Mouse (Mus musculus) liver, embryonic 11.5 days (tissue): ENCODE results near the gene Rnf187. TPM values are rescaled to one million over a fixed set of nuclear protein-coding genes. Genes with fewer than 3 reads are reported as not detected.

ENCODE experiments used
- ATAC-seq: fragments of 200-750 bp; cut with Nextera tagmentation; replicated peaks from 2 replicates; pipeline ENCODE4 v1.8.0; 2017; ENCODE audit warnings: moderate number of reproducible peaks, mild to moderate bottlenecking, moderate TSS enrichment, moderate library complexity; ENCODE audit not compliant: low FRiP score
- DNase-seq: peaks from one replicate; pipeline ENCODE4 v3.0.0-alpha.2; 2017; ENCODE audit warnings: low spot score
- H3K27ac ChIP-seq: fragments of 300-500 bp; sonication (generic); 2 replicates; pipeline ENCODE4 v1.5.1; 2014; ENCODE audit warnings: mild to moderate bottlenecking, low read depth, low read length, control low read depth
- H3K27me3 ChIP-seq: fragments of 300-500 bp; sonication (generic); replicated peaks from 2 replicates; pipeline ENCODE4 v1.6.1; 2014; ENCODE audit warnings: low read length, mixed read lengths; ENCODE audit not compliant: control insufficient read depth, insufficient read depth
- H3K36me3 ChIP-seq: fragments of 300-500 bp; sonication (generic); 2 replicates; pipeline ENCODE4 v1.6.1; 2014; ENCODE audit warnings: mild to moderate bottlenecking, low read length, moderate library complexity, mixed read lengths; ENCODE audit not compliant: control insufficient read depth, insufficient read depth
- H3K4me1 ChIP-seq: fragments of 300-500 bp; sonication (generic); replicated peaks from 2 replicates; pipeline ENCODE4 v1.6.1; 2014; ENCODE audit warnings: low read length, mixed read lengths; ENCODE audit not compliant: control insufficient read depth, insufficient read depth
- H3K4me2 ChIP-seq: fragments of 300-500 bp; sonication (generic); 2 replicates; pipeline ENCODE4 v1.6.1; 2014; ENCODE audit warnings: mild to moderate bottlenecking, control low read depth, moderate library complexity
- H3K4me3 ChIP-seq: fragments of 300-500 bp; sonication (generic); 2 replicates; pipeline ENCODE4 v1.5.1; 2014; ENCODE audit warnings: low read depth, low read length, control low read depth
- H3K9ac ChIP-seq: fragments of 300-500 bp; sonication (generic); 2 replicates; pipeline ENCODE4 v1.6.1; 2014; ENCODE audit warnings: low read depth, low read length, control low read depth
- H3K9me3 ChIP-seq: fragments of 300-500 bp; sonication (generic); 2 replicates; pipeline ENCODE4 v1.6.1; 2016; ENCODE audit warnings: low read length, inconsistent platforms, mixed read lengths; ENCODE audit not compliant: control insufficient read depth
- WGBS: fragments of 180-500 bp; shearing (Covaris S2); extraction: QIAGEN DNeasy Blood & Tissue Kit; methylation state at CpG from one replicate; pipeline ENCODE4 v1.1.7; 2014; 5-methylcytosine and 5-hydroxymethylcytosine counted together
- polyA plus RNA-seq: library from polyadenylated mRNA; unstranded; fragments of >200 nt; fragmentation: Nextera tagmentation; extraction: Ambion mirVana; gene quantifications from 2 replicates; pipeline ENCODE4 v1.2.1, GENCODE M21; 2014

The Rnf187 gene
- polyA plus RNA-seq, 1 experiment from 2014 or later = 229 TPM

GRCm38 (mm10) chr11:58927053-58927452, 11.7 kb downstream of the Rnf187 start:
- ATAC-seq (no peak), DNase-seq (no peak)
- no peaks in the 10 kb centered on the region for H3K27me3 ChIP-seq
- H3K4me2 ChIP-seq = no peak overlapping the region
- H3K4me1 ChIP-seq = peaks cover 27% of the 10 kb centered on the region
- 73% methylated on average over 2 of the region's 2 CpGs for WGBS
- no peak overlapping the region for H3K27ac ChIP-seq
- no peak overlapping the region for H3K4me3 ChIP-seq
- peaks cover 8% of the 10 kb centered on the region; the same call in 1 of the 2 replicates for H3K36me3 ChIP-seq
- H3K9me3 ChIP-seq = no peaks in the 10 kb centered on the region
- no peak overlapping the region for H3K9ac ChIP-seq

GRCm38 (mm10) chr11:58926651-58927050, 12.1 kb downstream of the Rnf187 start:
- Histone ChIP-seq H3K4me1 (peaks cover 27% of the 10 kb centered on the region), H3K36me3 (peaks cover 4% of the 10 kb centered on the region; the same call in 1 of the 2 replicates), H3K9ac (no peak overlapping the region), H3K4me2 (no peak overlapping the region), H3K27ac (no peak overlapping the region), H3K27me3 (no peaks in the 10 kb centered on the region), H3K9me3 (no peaks in the 10 kb centered on the region), H3K4me3 (no peak overlapping the region)
- no peak for ATAC-seq
- DNase-seq = no peak
- WGBS = 77% methylated on average over 2 of the region's 3 CpGs

- peaks cover 15% of the 10 kb centered on the region for H3K4me1 ChIP-seq
- H3K27me3 ChIP-seq = no peaks in the 10 kb centered on the region
- WGBS = 86% methylated on average over 9 of the region's 9 CpGs
- H3K9me3 ChIP-seq = no peaks in the 10 kb centered on the region
- H3K27ac ChIP-seq = no peak overlapping the region
- H3K36me3 ChIP-seq = no peaks in the 10 kb centered on the region
- H3K4me2 ChIP-seq = no peak overlapping the region
- DNase-seq (no peak), ATAC-seq (no peak)
- no peak overlapping the region for H3K4me3 ChIP-seq
- H3K9ac ChIP-seq = no peak overlapping the region
Measured at GRCm38 (mm10) chr11:58922420-58922819, 16.3 kb downstream of the Rnf187 start.

GRCm38 (mm10) chr11:58918759-58919158, 20.0 kb downstream of the Rnf187 start:
- no peak for ATAC-seq
- Histone ChIP-seq H3K4me1 (peaks cover 30% of the 10 kb centered on the region), H3K9ac (peak overlapping the region; percentile 67)

GRCm38 (mm10) chr11:58917745-58918366, 20.9 kb downstream of the Rnf187 start, which contains the start of gene Btnl10:
Gene Btnl10 (plus strand): TSS chr11:58917908.
- WGBS = 56% methylated on average over 12 of the region's 12 CpGs
- Histone ChIP-seq H3K4me1 (peaks cover 36% of the 10 kb centered on the region), H3K36me3 (no peaks in the 10 kb centered on the region), H3K27ac (peak within 1 kb of the TSS; percentile 81), H3K4me3 (peak within 1 kb of the TSS; percentile 37), H3K27me3 (no peaks in the 10 kb centered on the region), H3K9me3 (no peaks in the 10 kb centered on the region), H3K9ac (peak within 1 kb of the TSS; percentile 67), H3K4me2 (peak within 1 kb of the TSS; percentile 57)
- DNase-seq (no peak), ATAC-seq (peak; percentile 79)

More at GRCm38 (mm10) chr11:58918759-58919158, 20.0 kb downstream of the Rnf187 start:
- Histone ChIP-seq H3K9me3 (no peaks in the 10 kb centered on the region), H3K27me3 (no peaks in the 10 kb centered on the region), H3K36me3 (no peaks in the 10 kb centered on the region), H3K4me3 (peak overlapping the region; percentile 37), H3K27ac (no peak overlapping the region; the same call in 1 of the 2 replicates), H3K4me2 (peak overlapping the region; percentile 57)
- 74% methylated on average over 5 of the region's 5 CpGs for WGBS
- no peak for DNase-seq

- peak overlapping the region; percentile 47 for H3K9ac ChIP-seq
- no peaks in the 10 kb centered on the region for H3K27me3 ChIP-seq
- peak overlapping the region; percentile 81 for H3K27ac ChIP-seq
- DNase-seq (peak; percentile 64), ATAC-seq (peak; percentile 55)
- H3K9me3 ChIP-seq = no peaks in the 10 kb centered on the region
- no peaks in the 10 kb centered on the region for H3K36me3 ChIP-seq
- peaks cover 36% of the 10 kb centered on the region for H3K4me1 ChIP-seq
- 41% methylated on average over 14 of the region's 14 CpGs for WGBS
- H3K4me3 ChIP-seq = no peak overlapping the region
- peak overlapping the region; percentile 57 for H3K4me2 ChIP-seq
Measured at GRCm38 (mm10) chr11:58916879-58917744, 21.6 kb downstream of the Rnf187 start.

- H3K9ac ChIP-seq = peak overlapping the region; percentile 69
- H3K27ac ChIP-seq = peak overlapping the region; percentile 99
- no peaks in the 10 kb centered on the region for H3K9me3 ChIP-seq
- peak overlapping the region; percentile 44 for H3K4me3 ChIP-seq
- DNase-seq (peak; percentile 60), ATAC-seq (peak; percentile 19; the same call in 1 of the 2 replicates)
- peak overlapping the region; percentile 76 for H3K4me2 ChIP-seq
- 9% methylated on average over 17 of the region's 17 CpGs for WGBS
- H3K36me3 ChIP-seq = no peaks in the 10 kb centered on the region
- peaks cover 34% of the 10 kb centered on the region for H3K4me1 ChIP-seq
- H3K27me3 ChIP-seq = no peaks in the 10 kb centered on the region
Measured at GRCm38 (mm10) chr11:58914461-58915028, 24.2 kb downstream of the Rnf187 start.

- Histone ChIP-seq H3K4me3 (peak overlapping the region; percentile 44), H3K4me2 (peak overlapping the region; percentile 76), H3K27ac (peak overlapping the region; percentile 99), H3K36me3 (no peaks in the 10 kb centered on the region), H3K9me3 (no peaks in the 10 kb centered on the region), H3K9ac (peak overlapping the region; percentile 69), H3K4me1 (peaks cover 28% of the 10 kb centered on the region), H3K27me3 (no peaks in the 10 kb centered on the region)
- 44% methylated on average over 1 of the region's 1 CpGs for WGBS
- ATAC-seq (peak; percentile 79), DNase-seq (peak; percentile 38)
Measured at GRCm38 (mm10) chr11:58913776-58914175, 24.9 kb downstream of the Rnf187 start.
